Mouse (Mus musculus) liver, embryonic 12.5 days (tissue): ENCODE measurements around the gene Capza1. TPM values are rescaled to one million over a fixed set of nuclear protein-coding genes. Genes with fewer than 3 reads are reported as not detected.
"Not testable (repeated sequence)": the region's sequence is repeated elsewhere in the genome, so short reads cannot be mapped to it uniquely, and the experiment has no call there.

Source experiments
- ATAC-seq: fragments of 200-750 bp; cut with Nextera tagmentation; 2 replicates; pipeline ENCODE4 v1.8.0; 2017; ENCODE audit warnings: moderate number of reproducible peaks, mild to moderate bottlenecking, moderate library complexity
- H3K27ac ChIP-seq: fragments of 300-500 bp; sonication (generic); 2 replicates; pipeline ENCODE4 v1.5.1; 2016; ENCODE audit warnings: mild to moderate bottlenecking
- H3K27me3 ChIP-seq: fragments of 300-500 bp; sonication (generic); replicated peaks from 2 replicates; pipeline ENCODE4 v1.6.1; 2016; ENCODE audit warnings: mild to moderate bottlenecking, moderate library complexity
- H3K36me3 ChIP-seq: fragments of 300-500 bp; sonication (generic); 2 replicates; pipeline ENCODE4 v1.6.1; 2016; ENCODE audit warnings: mild to moderate bottlenecking, moderate library complexity
- H3K4me1 ChIP-seq: fragments of 300-500 bp; sonication (generic); 2 replicates; pipeline ENCODE4 v1.6.1; 2016
- H3K4me2 ChIP-seq: fragments of 300-500 bp; sonication (generic); 2 replicates; pipeline ENCODE4 v1.6.1; 2016; ENCODE audit warnings: mild to moderate bottlenecking, moderate library complexity
- H3K4me3 ChIP-seq: fragments of 300-500 bp; sonication (generic); 2 replicates; pipeline ENCODE4 v1.5.1; 2016; ENCODE audit warnings: mild to moderate bottlenecking, moderate library complexity
- H3K9ac ChIP-seq: fragments of 300-500 bp; sonication (generic); 2 replicates; pipeline ENCODE4 v1.6.1; 2016; ENCODE audit warnings: mild to moderate bottlenecking, moderate library complexity
- H3K9me3 ChIP-seq: fragments of 300-500 bp; sonication (generic); replicated peaks from 2 replicates; pipeline ENCODE4 v1.6.1; 2016; ENCODE audit warnings: mild to moderate bottlenecking, moderate library complexity
- WGBS: fragments of 180-500 bp; shearing (Covaris S2); methylation state at CpG from one replicate; pipeline ENCODE4 v1.1.7; 2016; ENCODE audit not compliant: insufficient replicate concordance; 5-methylcytosine and 5-hydroxymethylcytosine counted together
- polyA plus RNA-seq: library from polyadenylated mRNA; unstranded; fragments of >200 nt; fragmentation: Nextera tagmentation; extraction: Ambion mirVana; gene quantifications from 2 replicates; pipeline ENCODE4 v1.2.1, GENCODE M21; 2016

Capza1 gene
- polyA plus RNA-seq, 1 experiment from 2014 or later: 123 TPM

- 74% methylated on average over 2 of the region's 2 CpGs for WGBS
- H3K4me1 ChIP-seq: peaks cover 47% of the 10 kb centered on the region
These were observed 49.0 kb downstream of the Capza1 start for GRCm38 (mm10) chr3:104815346-104815745.

GRCm38 (mm10) chr3:104814746-104815145 lies 49.6 kb downstream of the Capza1 start:
- H3K9ac ChIP-seq: no peak overlapping the region
- H3K36me3 ChIP-seq: no peaks in the 10 kb centered on the region
- H3K4me1 ChIP-seq: peaks cover 47% of the 10 kb centered on the region
- H3K4me2 ChIP-seq: no peak overlapping the region
- 86% methylated on average over 1 of the region's 1 CpGs for WGBS
- H3K4me3 ChIP-seq: no peak overlapping the region
- H3K9me3 ChIP-seq: no peaks in the 10 kb centered on the region
- H3K27me3 ChIP-seq: no peaks in the 10 kb centered on the region
- H3K27ac ChIP-seq: no peak overlapping the region
- no peak for ATAC-seq

More at GRCm38 (mm10) chr3:104815346-104815745, 49.0 kb downstream of the Capza1 start:
- ATAC-seq: no peak
- Histone ChIP-seq H3K36me3 (peaks cover 2% of the 10 kb centered on the region), H3K9me3 (no peaks in the 10 kb centered on the region), H3K4me2 (no peak overlapping the region), H3K9ac (no peak overlapping the region), H3K4me3 (no peak overlapping the region), H3K27ac (no peak overlapping the region), H3K27me3 (no peaks in the 10 kb centered on the region)

GRCm38 (mm10) chr3:104813227-104813626 lies 51.1 kb downstream of the Capza1 start:
- not testable (repeated sequence) for H3K27ac ChIP-seq, H3K36me3 ChIP-seq, H3K9me3 ChIP-seq, H3K4me2 ChIP-seq, H3K27me3 ChIP-seq, ATAC-seq, H3K4me3 ChIP-seq, H3K9ac ChIP-seq
- peaks cover 34% of the 10 kb centered on the region for H3K4me1 ChIP-seq
- 82% methylated on average over 7 of the region's 7 CpGs for WGBS

GRCm38 (mm10) chr3:104812254-104812653 lies 52.1 kb downstream of the Capza1 start:
- Histone ChIP-seq H3K9ac (no peak overlapping the region), H3K4me2 (no peak overlapping the region), H3K36me3 (no peaks in the 10 kb centered on the region), H3K27ac (no peak overlapping the region), H3K4me3 (no peak overlapping the region), H3K27me3 (no peaks in the 10 kb centered on the region), H3K4me1 (peaks cover 27% of the 10 kb centered on the region), H3K9me3 (no peaks in the 10 kb centered on the region)
- WGBS: 63% methylated on average over 4 of the region's 4 CpGs
- ATAC-seq: no peak

GRCm38 (mm10) chr3:104811752-104812151 lies 52.6 kb downstream of the Capza1 start:
- WGBS: 56% methylated on average over 3 of the region's 3 CpGs
- no peak for ATAC-seq
- Histone ChIP-seq H3K36me3 (no peaks in the 10 kb centered on the region), H3K4me1 (peaks cover 22% of the 10 kb centered on the region), H3K27ac (no peak overlapping the region), H3K9ac (no peak overlapping the region), H3K27me3 (no peaks in the 10 kb centered on the region), H3K4me2 (no peak overlapping the region), H3K9me3 (no peaks in the 10 kb centered on the region), H3K4me3 (no peak overlapping the region)

- no peak overlapping the region for H3K4me3 ChIP-seq
- no peaks in the 10 kb centered on the region for H3K9me3 ChIP-seq
- H3K36me3 ChIP-seq: peaks cover 41% of the 10 kb centered on the region
- no peak overlapping the region for H3K9ac ChIP-seq
- no peaks in the 10 kb centered on the region for H3K4me1 ChIP-seq
- H3K4me2 ChIP-seq: no peak overlapping the region
- 82% methylated on average over 9 of the region's 9 CpGs for WGBS
- no peak overlapping the region for H3K27ac ChIP-seq
- no peak for ATAC-seq
- H3K27me3 ChIP-seq: no peaks in the 10 kb centered on the region
These were observed 58.8 kb downstream of the Capza1 start for GRCm38 (mm10) chr3:104805539-104805938.

- H3K36me3 ChIP-seq: peaks cover 53% of the 10 kb centered on the region
These were observed 60.0 kb downstream of the Capza1 start for GRCm38 (mm10) chr3:104804312-104804711.

GRCm38 (mm10) chr3:104801481-104801880 lies 62.8 kb downstream of the Capza1 start:
- H3K36me3 ChIP-seq: peaks cover 74% of the 10 kb centered on the region
- H3K9ac ChIP-seq: no peak overlapping the region
- no peak overlapping the region for H3K27ac ChIP-seq
- no peak overlapping the region for H3K4me3 ChIP-seq
- 84% methylated on average over 6 of the region's 6 CpGs for WGBS
- ATAC-seq: no peak
- H3K27me3 ChIP-seq: no peaks in the 10 kb centered on the region
- H3K4me2 ChIP-seq: no peak overlapping the region
- no peaks in the 10 kb centered on the region for H3K9me3 ChIP-seq
- 0 out of 2 replicates have a peak, but pooled peaks cover 8% of the 10 kb centered on the region for H3K4me1 ChIP-seq

More at GRCm38 (mm10) chr3:104804312-104804711, 60.0 kb downstream of the Capza1 start:
- Histone ChIP-seq H3K4me2 (no peak overlapping the region), H3K9ac (no peak overlapping the region), H3K27ac (no peak overlapping the region), H3K9me3 (no peaks in the 10 kb centered on the region), H3K27me3 (no peaks in the 10 kb centered on the region), H3K4me3 (no peak overlapping the region), H3K4me1 (no peaks in the 10 kb centered on the region)
- no peak for ATAC-seq
- 80% methylated on average over 10 of the region's 10 CpGs for WGBS

GRCm38 (mm10) chr3:104800681-104801080 lies 63.6 kb downstream of the Capza1 start:
- H3K4me1 ChIP-seq: peaks cover 14% of the 10 kb centered on the region; the same call in 1 of the 2 replicates
- no peaks in the 10 kb centered on the region for H3K9me3 ChIP-seq
- WGBS: 87% methylated on average over 11 of the region's 11 CpGs
- no peak overlapping the region for H3K27ac ChIP-seq
- no peak overlapping the region for H3K4me3 ChIP-seq
- no peaks in the 10 kb centered on the region for H3K27me3 ChIP-seq
- H3K4me2 ChIP-seq: no peak overlapping the region
- no peak for ATAC-seq
- peaks cover 82% of the 10 kb centered on the region for H3K36me3 ChIP-seq
- H3K9ac ChIP-seq: no peak overlapping the region

- Histone ChIP-seq H3K9ac (no peak overlapping the region), H3K27me3 (no peaks in the 10 kb centered on the region), H3K27ac (peak overlapping the region; percentile 36; the same call in 1 of the 2 replicates), H3K36me3 (peaks cover 77% of the 10 kb centered on the region), H3K4me1 (peaks cover 49% of the 10 kb centered on the region), H3K4me3 (no peak overlapping the region), H3K9me3 (no peaks in the 10 kb centered on the region), H3K4me2 (no peak overlapping the region)
- peak; percentile 41 for ATAC-seq
- WGBS: 70% methylated on average over 15 of the region's 15 CpGs
These were observed 67.7 kb downstream of the Capza1 start for GRCm38 (mm10) chr3:104796430-104797082.

- Histone ChIP-seq H3K9me3 (no peaks in the 10 kb centered on the region), H3K27ac (peak overlapping the region; percentile 36; the same call in 1 of the 2 replicates), H3K4me3 (no peak overlapping the region), H3K27me3 (peaks cover 7% of the 10 kb centered on the region; the same call in 1 of the 2 replicates), H3K9ac (no peak overlapping the region), H3K4me1 (peaks cover 55% of the 10 kb centered on the region), H3K4me2 (no peak overlapping the region), H3K36me3 (peaks cover 70% of the 10 kb centered on the region)
- WGBS: 68% methylated on average over 15 of the region's 15 CpGs
- no peak for ATAC-seq
These were observed 68.5 kb downstream of the Capza1 start for GRCm38 (mm10) chr3:104795661-104796340.

GRCm38 (mm10) chr3:104794953-104795470 lies 69.3 kb downstream of the Capza1 start:
- no peak overlapping the region for H3K4me2 ChIP-seq
- 64% methylated on average over 12 of the region's 12 CpGs for WGBS

More at GRCm38 (mm10) chr3:104794953-104795470, 69.3 kb downstream of the Capza1 start:
- Histone ChIP-seq H3K27ac (peak overlapping the region; percentile 72), H3K9me3 (no peaks in the 10 kb centered on the region), H3K4me1 (peaks cover 60% of the 10 kb centered on the region), H3K36me3 (peaks cover 62% of the 10 kb centered on the region), H3K9ac (no peak overlapping the region), H3K4me3 (no peak overlapping the region), H3K27me3 (peaks cover 15% of the 10 kb centered on the region)
- no peak for ATAC-seq
